Mouse (Mus musculus) large intestine, adult 2 months (tissue): ENCODE data around the gene Cadm3. TPM values are rescaled to one million over a fixed set of nuclear protein-coding genes. Genes with fewer than 3 reads are reported as not detected.
"Not testable (repeated sequence)": the region's sequence is repeated elsewhere in the genome, so short reads cannot be mapped to it uniquely, and the experiment has no call there.

Source experiments
- DNase-seq: peaks from one replicate; pipeline ENCODE4 v3.0.0-alpha.2; 2012; ENCODE audit warnings: low read depth, low spot score
- WGBS: fragments of 180-500 bp; shearing (Covaris S2); methylation state at CpG from one replicate; pipeline ENCODE4 v1.1.7; 2018; 5-methylcytosine and 5-hydroxymethylcytosine counted together
- polyA plus RNA-seq: library from polyadenylated mRNA; depleted of rRNA; stranded (reverse); fragments of >200 nt; gene quantifications from 2 replicates; pipeline ENCODE4 v1.2.3, GENCODE M21; 2012; rRNA removed

Cadm3 gene
- polyA plus RNA-seq, 1 experiment: 7.5 TPM

DNA sequence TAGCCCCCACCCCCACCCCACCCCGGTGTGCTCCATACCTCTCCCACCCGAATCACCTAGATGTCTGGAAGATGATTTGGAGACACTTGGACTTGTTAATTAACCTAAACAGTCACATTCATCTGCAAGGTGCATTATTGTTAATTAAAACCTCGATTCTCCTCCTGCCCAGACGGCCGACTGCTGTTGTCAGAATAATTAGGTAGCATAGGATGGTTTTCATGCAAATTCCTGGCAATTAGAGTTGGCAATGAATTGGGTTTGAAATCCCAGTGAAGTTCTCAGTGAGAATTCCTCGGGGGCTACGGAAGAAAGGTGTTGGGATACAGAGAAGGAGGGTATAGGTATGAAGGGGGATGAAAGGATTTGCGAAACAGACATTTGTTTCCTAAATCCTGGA, 39.0 kb downstream of the Cadm3 start:
- 73% methylated on average over 8 of the region's 8 CpGs for WGBS
- no peak for DNase-seq

DNA sequence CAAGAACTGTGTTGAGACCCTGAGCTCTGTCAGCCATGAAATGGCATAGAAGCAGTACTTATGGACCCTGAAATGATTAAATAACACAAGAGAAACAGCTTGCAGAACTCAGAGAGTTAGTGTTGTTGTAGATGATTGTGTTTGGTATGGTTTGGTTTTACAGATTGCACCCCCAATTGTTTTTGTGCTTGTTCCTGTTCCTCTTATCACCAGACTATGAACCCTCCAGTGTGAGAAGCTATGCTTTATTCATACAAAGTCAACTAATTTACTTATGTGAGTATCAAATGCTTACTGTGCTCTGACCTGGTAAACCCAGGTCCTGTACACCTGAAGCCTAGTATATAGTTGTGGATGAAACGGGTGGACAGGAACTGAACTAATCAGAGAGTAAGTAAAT, 40.9 kb downstream of the Cadm3 start:
- DNase-seq: no peak
- WGBS: 24% methylated on average over 1 of the region's 1 CpGs

DNA sequence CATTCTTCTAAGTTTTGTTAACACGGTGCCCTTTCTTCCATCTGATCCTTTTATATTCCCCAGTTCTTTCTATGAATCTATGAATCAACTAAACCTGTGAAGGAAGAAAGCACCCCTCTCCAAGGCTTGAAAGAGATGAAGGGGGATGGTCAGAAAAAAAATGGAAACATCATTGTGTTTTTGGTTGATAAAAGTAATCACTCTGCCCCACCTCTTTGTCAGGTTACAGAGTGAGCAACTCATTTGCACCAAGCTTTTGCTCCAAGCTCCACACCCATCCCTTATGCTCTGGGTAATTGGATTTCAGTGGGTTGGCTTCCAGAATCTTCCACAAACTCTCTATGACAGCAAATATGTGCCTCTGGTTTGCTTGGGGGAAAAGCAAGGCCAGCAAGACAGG, 42.1 kb downstream of the Cadm3 start:
- no peak for DNase-seq
- 94% methylated on average over 1 of the region's 1 CpGs for WGBS

DNA sequence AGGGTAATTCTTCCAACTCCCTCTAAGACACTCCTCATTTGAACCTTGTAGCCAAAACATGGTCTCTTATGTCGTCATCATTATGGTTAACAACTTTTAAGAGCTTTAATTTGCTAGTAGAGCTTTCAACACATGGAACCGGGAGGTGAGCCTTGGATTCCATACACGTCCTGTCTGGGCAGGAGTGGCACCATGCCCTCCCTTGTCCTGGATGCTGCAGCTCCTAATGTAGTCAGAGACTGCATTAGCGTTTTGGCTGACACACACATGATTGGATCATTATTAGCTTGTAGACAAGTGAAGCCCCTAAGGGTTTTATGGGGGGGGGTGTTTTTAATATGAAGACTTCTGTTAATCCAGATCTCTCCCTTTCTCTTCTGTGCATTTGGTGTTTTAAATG, 42.5 kb downstream of the Cadm3 start:
- DNase-seq: no peak
- WGBS: 50% methylated on average over 4 of the region's 4 CpGs

DNA sequence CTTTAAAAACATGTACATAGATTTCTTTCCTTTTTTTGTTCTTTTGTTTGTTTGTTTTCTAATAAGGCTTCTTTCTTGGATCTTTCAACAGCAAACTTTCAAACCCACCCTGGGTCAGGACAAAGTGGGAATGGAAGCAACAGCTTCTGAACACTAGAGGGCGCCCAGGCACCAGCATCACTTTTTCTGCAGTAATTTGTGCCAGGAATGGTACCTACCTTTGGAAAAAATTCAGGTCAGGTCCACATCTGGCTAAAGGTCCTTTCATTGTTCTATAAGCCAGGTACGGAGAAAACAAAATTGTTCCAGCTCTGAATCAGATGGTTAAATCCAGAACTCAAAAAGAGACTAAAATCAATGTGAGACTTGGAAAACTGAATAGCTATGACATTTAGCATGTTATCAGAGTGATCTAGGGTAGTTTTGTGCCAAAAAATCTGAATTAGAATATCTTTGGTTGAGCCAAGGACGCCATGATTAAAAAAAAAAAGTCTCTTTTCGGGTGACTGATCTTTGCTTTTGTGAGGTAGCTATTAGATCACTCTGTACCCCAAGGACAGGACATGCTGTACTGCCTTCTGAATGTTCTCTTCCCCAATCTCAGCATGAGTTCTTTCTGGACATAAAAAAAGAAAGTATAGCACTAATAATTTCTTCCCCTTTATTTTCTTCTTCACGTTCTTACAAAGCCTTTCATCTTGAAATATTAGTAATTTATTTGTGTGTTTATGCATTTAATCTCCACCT, 43.5 kb downstream of the Cadm3 start:
- no peak for DNase-seq

DNA sequence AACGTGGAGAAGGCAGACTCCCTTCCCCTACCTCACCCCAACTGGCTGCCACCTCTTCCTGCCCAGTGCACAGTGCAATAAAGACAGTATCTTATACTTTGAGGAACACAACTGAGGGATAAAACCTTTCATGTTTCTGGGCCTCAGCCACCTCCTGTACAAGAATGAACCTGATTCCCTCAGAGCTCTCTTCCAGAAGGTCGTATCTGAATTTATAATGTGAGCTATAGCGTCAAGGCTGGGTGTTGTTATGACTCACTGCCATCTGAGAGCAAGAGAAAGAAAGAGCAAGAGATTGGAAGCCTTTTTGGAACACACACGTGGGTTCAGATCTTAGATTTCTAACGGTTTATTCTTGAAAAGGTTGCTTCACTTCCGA, 45.3 kb downstream of the Cadm3 start:
- DNase-seq: no peak
- 60% methylated on average over 6 of the region's 6 CpGs for WGBS

More for the DNA sequence above, 43.5 kb downstream of the Cadm3 start:
- WGBS: 27% methylated on average over 5 of the region's 5 CpGs

DNA sequence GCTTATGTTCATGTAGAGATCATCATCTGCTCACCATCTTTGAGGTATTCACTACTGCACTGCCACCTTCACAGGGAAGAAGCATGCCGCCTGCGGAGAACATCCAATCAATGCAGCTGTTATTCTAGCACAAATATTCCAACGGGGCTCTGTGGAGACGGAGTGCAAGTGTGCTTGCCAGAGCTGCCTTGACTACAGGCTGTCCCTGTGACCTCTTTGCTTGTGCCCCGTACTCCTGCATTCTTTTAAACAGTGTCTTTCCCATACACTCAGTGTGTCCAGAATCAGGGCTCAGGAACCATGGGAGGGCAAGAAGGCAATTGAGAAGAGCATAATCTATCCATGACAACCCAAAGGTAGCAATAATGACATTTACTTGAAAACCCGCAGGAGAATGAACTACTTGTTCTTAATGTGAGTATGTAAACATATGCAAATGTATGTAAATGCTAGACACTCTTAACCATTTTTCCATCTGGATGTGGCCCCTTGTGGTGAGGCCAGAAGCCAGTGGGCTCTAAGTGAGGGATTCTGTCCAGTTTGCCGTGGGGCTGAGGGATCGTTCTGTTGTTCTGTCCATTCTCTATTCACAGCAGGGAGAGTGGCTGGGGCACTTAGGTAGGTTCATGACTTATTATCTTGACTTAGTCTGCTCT, 45.8 kb downstream of the Cadm3 start:
- no peak for DNase-seq
- WGBS: 74% methylated on average over 8 of the region's 8 CpGs

DNA sequence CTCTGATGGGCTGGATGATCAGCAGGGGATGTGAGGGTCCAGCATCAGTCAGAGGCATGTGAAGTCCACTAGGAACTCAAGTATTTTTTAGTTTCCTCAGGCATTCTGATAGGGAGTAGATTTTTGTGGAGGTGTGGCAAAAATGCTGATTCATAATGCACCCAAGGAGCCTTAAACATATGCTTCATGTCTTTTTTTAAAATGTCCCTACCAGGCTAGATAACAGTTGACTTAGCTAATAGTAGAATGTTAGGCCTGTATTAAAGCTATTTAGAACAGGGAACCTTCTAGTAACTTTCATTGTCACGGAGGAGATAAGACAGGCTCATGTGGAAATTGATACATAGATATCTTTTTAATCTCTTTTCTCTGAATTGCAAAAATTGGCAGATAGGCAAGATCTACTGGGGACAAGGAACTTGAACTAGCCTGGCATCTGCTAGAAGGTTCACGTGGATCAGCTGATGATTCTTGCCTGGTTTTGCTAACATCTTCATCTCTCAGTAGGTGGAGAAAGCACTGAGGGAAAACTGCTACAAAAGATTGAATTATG, 49.5 kb downstream of the Cadm3 start:
- no peak for DNase-seq
- 84% methylated on average over 2 of the region's 2 CpGs for WGBS

DNA sequence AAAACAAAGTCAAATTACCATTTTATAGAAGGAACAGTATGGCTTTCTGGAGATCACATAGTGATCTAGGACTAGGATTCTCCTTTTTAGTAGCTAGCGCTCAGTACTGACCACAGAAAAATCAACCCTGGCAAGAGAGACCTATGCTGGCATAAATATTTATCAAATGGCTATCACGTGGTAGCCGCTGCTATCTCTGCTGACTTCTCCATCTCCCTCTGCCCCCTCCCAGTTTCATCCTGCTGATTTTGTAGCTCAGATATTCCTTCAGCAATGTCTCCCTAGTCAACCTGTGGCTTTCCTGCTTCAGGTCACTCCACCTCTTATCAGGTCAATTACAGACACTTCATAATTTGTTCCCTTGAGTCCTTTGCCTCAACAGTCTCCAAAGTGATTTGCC, 51.8 kb downstream of the Cadm3 start:
- no peak for DNase-seq
- 72% methylated on average over 3 of the region's 3 CpGs for WGBS

DNA sequence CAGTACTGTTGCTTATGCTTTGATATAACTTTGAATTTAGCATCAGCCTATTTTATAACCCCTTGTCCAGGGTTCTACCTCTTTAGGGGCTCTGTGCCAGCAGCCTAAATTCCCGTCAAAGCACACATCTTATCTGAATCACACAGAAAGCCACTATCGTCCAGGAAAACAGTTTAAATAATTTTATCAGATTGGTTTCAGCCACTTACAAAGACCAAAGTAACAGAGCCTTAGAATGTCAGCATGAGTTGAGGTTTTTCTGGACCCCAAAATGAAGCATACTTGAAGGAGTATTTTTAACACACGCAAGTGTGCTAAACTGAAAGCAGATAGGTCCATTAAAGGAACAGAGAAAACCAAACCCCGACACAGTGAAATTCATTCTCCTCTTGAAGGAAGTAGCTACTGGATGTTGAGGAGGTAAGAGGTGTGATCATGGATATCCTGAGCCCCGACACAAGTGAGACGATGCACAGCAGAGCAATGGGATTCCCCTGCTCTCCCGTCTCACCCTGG, 53.9 kb downstream of the Cadm3 start:
- WGBS: 73% methylated on average over 7 of the region's 7 CpGs
- not testable (repeated sequence) for DNase-seq

DNA sequence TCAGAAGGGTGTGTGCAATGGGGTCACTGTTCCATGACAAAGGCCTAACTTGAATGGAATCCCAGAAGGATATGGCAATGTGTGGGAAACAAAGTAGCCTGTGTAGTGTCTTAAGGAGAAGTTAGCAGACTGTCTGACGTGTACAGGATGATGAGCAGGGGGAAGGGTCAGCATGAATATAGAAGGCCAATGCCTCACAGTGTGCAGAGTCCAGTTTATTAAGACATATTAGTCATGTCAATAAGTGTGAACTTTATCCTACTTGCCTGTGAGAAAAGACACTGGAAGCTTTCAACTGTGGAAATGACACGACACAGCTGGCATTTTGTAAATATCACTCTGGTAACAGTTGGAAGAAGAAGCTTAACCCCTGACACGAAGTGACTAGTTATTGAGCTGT, 64.7 kb downstream of the Cadm3 start:
- 41% methylated on average over 3 of the region's 3 CpGs for WGBS
- DNase-seq: not testable (repeated sequence)

Other genes with a start within 250 kb of the Cadm3 start
- gene Olfr1408, start 230.3 kb downstream of the Cadm3 start, polyA plus RNA-seq: not detected in 2 replicates
- gene Olfr1406, start 177.1 kb downstream of the Cadm3 start, polyA plus RNA-seq: not detected in 2 replicates
- not detected in 2 replicates for gene Olfr218, start 169.9 kb downstream of the Cadm3 start, polyA plus RNA-seq
- not detected in 2 replicates for gene Olfr1404, start 155.3 kb downstream of the Cadm3 start, polyA plus RNA-seq
- gene Fcer1a, start 140.5 kb downstream of the Cadm3 start, polyA plus RNA-seq: 0.17 and 1.0 TPM in 2 replicates
- gene Olfr418, start 101.7 kb downstream of the Cadm3 start, polyA plus RNA-seq: not detected in 2 replicates
- 167 and 349 TPM in 2 replicates for gene Mptx2, start 89.9 kb downstream of the Cadm3 start, polyA plus RNA-seq
- 9.8 and 13.6 TPM in 2 replicates for gene Ackr1, start 33.9 kb downstream of the Cadm3 start, polyA plus RNA-seq
- gene Aim2, start 16.8 kb downstream of the Cadm3 start, polyA plus RNA-seq: 6.1 and 7.0 TPM in 2 replicates
- gene Ifi206, start 123.3 kb upstream of the Cadm3 start, polyA plus RNA-seq: 1.0 and 1.2 TPM in 2 replicates
- 0.02 TPM in 1 of 2 replicates, not detected in the other for gene Ifi214, start 168.3 kb upstream of the Cadm3 start, polyA plus RNA-seq
- gene Ifi213, start 231.6 kb upstream of the Cadm3 start, polyA plus RNA-seq: 0.66 and 0.70 TPM in 2 replicates